Mouse (Mus musculus) lung, embryonic 14.5 days (tissue): ENCODE results near the gene Stxbp6. TPM values are rescaled to one million over a fixed set of nuclear protein-coding genes. Genes with fewer than 3 reads are reported as not detected.

Experiments used
- ATAC-seq: fragments of 200-750 bp; cut with Nextera tagmentation; 2 replicates; pipeline ENCODE4 v1.8.0; 2017; ENCODE audit warnings: mild to moderate bottlenecking, moderate TSS enrichment, moderate library complexity; ENCODE audit not compliant: insufficient read depth
- DNase-seq: peaks from one replicate; pipeline ENCODE4 v3.0.0-alpha.2; 2015
- H3K27ac ChIP-seq: fragments of 300-500 bp; sonication (generic); 2 replicates; pipeline ENCODE4 v1.5.1; 2014; ENCODE audit warnings: low read depth, mild to moderate bottlenecking, moderate library complexity
- H3K27me3 ChIP-seq: fragments of 300-500 bp; sonication (generic); 2 replicates; pipeline ENCODE4 v1.6.1; 2014; ENCODE audit warnings: low read length, control low read depth; ENCODE audit not compliant: insufficient read depth
- H3K36me3 ChIP-seq: fragments of 300-500 bp; sonication (generic); 2 replicates; pipeline ENCODE4 v1.6.1; 2014; ENCODE audit warnings: control low read depth; ENCODE audit not compliant: insufficient read depth
- H3K4me1 ChIP-seq: fragments of 300-500 bp; sonication (generic); 2 replicates; pipeline ENCODE4 v1.6.1; 2014; ENCODE audit warnings: antibody characterized with exemption, control low read depth; ENCODE audit not compliant: insufficient read depth
- H3K4me2 ChIP-seq: fragments of 300-500 bp; sonication (generic); 2 replicates; pipeline ENCODE4 v1.6.1; 2014; ENCODE audit warnings: mild to moderate bottlenecking
- H3K4me3 ChIP-seq: fragments of 300-500 bp; sonication (generic); 2 replicates; pipeline ENCODE4 v1.5.1; 2014; ENCODE audit warnings: low read depth, low read length
- H3K9ac ChIP-seq: fragments of 300-500 bp; sonication (generic); 2 replicates; pipeline ENCODE4 v1.6.1; 2014
- H3K9me3 ChIP-seq: fragments of 300-500 bp; sonication (generic); 2 replicates; pipeline ENCODE4 v1.6.1; 2016; ENCODE audit warnings: low read depth, low read length, control low read depth
- CTCF ChIP-seq: IDR thresholded peaks from 2 replicates; pipeline ENCODE4 v1.5.1; 2016; ENCODE audit warnings: antibody characterized with exemption, low read depth
- WGBS: fragments of 180-500 bp; shearing (Covaris S2); extraction: QIAGEN DNeasy Blood & Tissue Kit; methylation state at CpG from one replicate; pipeline ENCODE4 v1.1.7; 2014; 5-methylcytosine and 5-hydroxymethylcytosine counted together
- polyA plus RNA-seq: library from polyadenylated mRNA; unstranded; fragments of >200 nt; fragmentation: Nextera tagmentation; extraction: Ambion mirVana; gene quantifications from 2 replicates; pipeline ENCODE4 v1.2.1, GENCODE M21; 2014

Gene Stxbp6
- polyA plus RNA-seq, 1 experiment from 2014 or later = 6.4 TPM

GRCm38 (mm10) chr12:44835879-44836467 lies 238.5 kb downstream of the Stxbp6 start:
- no peak for ATAC-seq
- WGBS = 66% methylated on average over 1 of the region's 1 CpGs
- Histone ChIP-seq H3K9me3 (no peaks in the 10 kb centered on the region; the same call in 1 of the 2 replicates), H3K4me3 (no peak overlapping the region), H3K4me2 (no peak overlapping the region), H3K9ac (no peak overlapping the region), H3K27ac (no peak overlapping the region), H3K27me3 (no peaks in the 10 kb centered on the region), H3K4me1 (no peaks in the 10 kb centered on the region), H3K36me3 (no peaks in the 10 kb centered on the region)
- no peak for TF ChIP-seq CTCF
- no peak for DNase-seq

- no peak overlapping the region for H3K9ac ChIP-seq
- no peaks in the 10 kb centered on the region for H3K27me3 ChIP-seq
- no peak for DNase-seq
- WGBS = 32% methylated on average over 2 of the region's 2 CpGs
- H3K4me2 ChIP-seq = no peak overlapping the region
- H3K4me1 ChIP-seq = no peaks in the 10 kb centered on the region
- TF ChIP-seq CTCF = no peak
- H3K36me3 ChIP-seq = no peaks in the 10 kb centered on the region
- H3K4me3 ChIP-seq = no peak overlapping the region
- H3K9me3 ChIP-seq = no peaks in the 10 kb centered on the region
- no peak overlapping the region for H3K27ac ChIP-seq
- no peak for ATAC-seq
Measured at GRCm38 (mm10) chr12:44811895-44812294, 262.6 kb downstream of the Stxbp6 start.

- H3K27ac ChIP-seq = no peak overlapping the region
- no peaks in the 10 kb centered on the region for H3K9me3 ChIP-seq
- ATAC-seq = no peak
- H3K4me3 ChIP-seq = no peak overlapping the region
- H3K9ac ChIP-seq = no peak overlapping the region
- H3K36me3 ChIP-seq = no peaks in the 10 kb centered on the region
- H3K27me3 ChIP-seq = no peaks in the 10 kb centered on the region
- H3K4me1 ChIP-seq = no peaks in the 10 kb centered on the region
- no peak for DNase-seq
- H3K4me2 ChIP-seq = no peak overlapping the region
- TF ChIP-seq CTCF = no peak
Measured at GRCm38 (mm10) chr12:44804213-44804612, 270.3 kb downstream of the Stxbp6 start.
